Mouse (Mus musculus) E14TG2a.4 (cell line): ENCODE data around the gene Gdpd5.

Experiments used
- H3K27me3 ChIP-seq: 2 replicates; pipeline ENCODE4 v1.6.1; 2014; ENCODE audit warnings: low read length, control low read depth; ENCODE audit not compliant: insufficient read depth
- H3K36me3 ChIP-seq: 2 replicates; pipeline ENCODE4 v1.6.1; 2014; ENCODE audit warnings: low read length, control low read depth; ENCODE audit not compliant: insufficient read depth
- H3K4me1 ChIP-seq: replicated peaks from 2 replicates; pipeline ENCODE4 v1.6.1; 2014; ENCODE audit warnings: low read depth, low read length, control low read depth
- H3K4me3 ChIP-seq: replicated peaks from 2 replicates; pipeline ENCODE4 v1.5.1; 2014; ENCODE audit warnings: mild to moderate bottlenecking, low read length
- H3K9me3 ChIP-seq: 2 replicates; pipeline ENCODE4 v1.6.1; 2014; ENCODE audit warnings: low read length, control low read depth
- CTCF ChIP-seq: conservative IDR thresholded peaks from 2 replicates; pipeline ENCODE4 v1.5.1; 2014; ENCODE audit warnings: low read length
- NANOG ChIP-seq: IDR thresholded peaks from 2 replicates; pipeline ENCODE4 v1.6.1; 2014; ENCODE audit warnings: borderline replicate concordance, low read length, mixed read lengths
- POU5F1 ChIP-seq: IDR thresholded peaks from 2 replicates; pipeline ENCODE4 v1.6.1; 2014; ENCODE audit warnings: low read length, borderline replicate concordance

Gdpd5 gene

GRCm38 (mm10) chr7:99449063-99449462 lies 67.8 kb downstream of the Gdpd5 start:
- Histone ChIP-seq H3K4me3 (no peak overlapping the region), H3K36me3 (no peaks in the 10 kb centered on the region), H3K9me3 (no peaks in the 10 kb centered on the region), H3K27me3 (peaks cover 29% of the 10 kb centered on the region), H3K4me1 (peaks cover 13% of the 10 kb centered on the region)
- TF ChIP-seq POU5F1 (no peak), CTCF (no peak), NANOG (no peak)

- TF ChIP-seq POU5F1: no peak
- TF ChIP-seq NANOG: no peak
- TF ChIP-seq CTCF: no peak
- Histone ChIP-seq H3K27me3 (peaks cover 36% of the 10 kb centered on the region), H3K4me3 (no peak overlapping the region), H3K9me3 (no peaks in the 10 kb centered on the region), H3K4me1 (peaks cover 13% of the 10 kb centered on the region), H3K36me3 (no peaks in the 10 kb centered on the region)
Observed at GRCm38 (mm10) chr7:99449751-99450150, 68.5 kb downstream of the Gdpd5 start.

- Histone ChIP-seq H3K4me1 (peaks cover 13% of the 10 kb centered on the region), H3K27me3 (peaks cover 41% of the 10 kb centered on the region), H3K36me3 (no peaks in the 10 kb centered on the region), H3K4me3 (no peak overlapping the region), H3K9me3 (no peaks in the 10 kb centered on the region)
- TF ChIP-seq CTCF: peak; percentile 95
- no peak for TF ChIP-seq POU5F1
Observed at GRCm38 (mm10) chr7:99450703-99451102, 69.5 kb downstream of the Gdpd5 start.

GRCm38 (mm10) chr7:99452859-99453258 lies 71.6 kb downstream of the Gdpd5 start:
- peaks cover 20% of the 10 kb centered on the region for H3K4me1 ChIP-seq
- TF ChIP-seq POU5F1 (no peak), CTCF (no peak), NANOG (no peak)
- no peak overlapping the region for H3K4me3 ChIP-seq
- peaks cover 44% of the 10 kb centered on the region for H3K27me3 ChIP-seq
- no peaks in the 10 kb centered on the region for H3K9me3 ChIP-seq
- H3K36me3 ChIP-seq: no peaks in the 10 kb centered on the region

- peaks cover 53% of the 10 kb centered on the region for H3K27me3 ChIP-seq
- TF ChIP-seq NANOG (no peak), CTCF (no peak), POU5F1 (no peak)
- H3K36me3 ChIP-seq: no peaks in the 10 kb centered on the region
- no peak overlapping the region for H3K4me3 ChIP-seq
- H3K4me1 ChIP-seq: peaks cover 20% of the 10 kb centered on the region
- no peaks in the 10 kb centered on the region for H3K9me3 ChIP-seq
Observed at GRCm38 (mm10) chr7:99454044-99454443, 72.8 kb downstream of the Gdpd5 start.

GRCm38 (mm10) chr7:99458849-99459248 lies 77.6 kb downstream of the Gdpd5 start:
- H3K9me3 ChIP-seq: peaks cover 3% of the 10 kb centered on the region; the same call in 1 of the 2 replicates
- TF ChIP-seq NANOG: no peak
- TF ChIP-seq POU5F1: no peak
- TF ChIP-seq CTCF: no peak
- H3K4me3 ChIP-seq: no peak overlapping the region

GRCm38 (mm10) chr7:99459888-99460652 lies 78.9 kb downstream of the Gdpd5 start:
- Histone ChIP-seq H3K9me3 (peaks cover 3% of the 10 kb centered on the region; the same call in 1 of the 2 replicates), H3K4me3 (no peak overlapping the region), H3K4me1 (peaks cover 18% of the 10 kb centered on the region), H3K36me3 (no peaks in the 10 kb centered on the region), H3K27me3 (peaks cover 59% of the 10 kb centered on the region)
- TF ChIP-seq CTCF: no peak
- no peak for TF ChIP-seq POU5F1
- no peak for TF ChIP-seq NANOG

More at GRCm38 (mm10) chr7:99458849-99459248, 77.6 kb downstream of the Gdpd5 start:
- Histone ChIP-seq H3K27me3 (peaks cover 66% of the 10 kb centered on the region), H3K36me3 (no peaks in the 10 kb centered on the region), H3K4me1 (peaks cover 18% of the 10 kb centered on the region)

GRCm38 (mm10) chr7:99463120-99463519 lies 81.9 kb downstream of the Gdpd5 start:
- Histone ChIP-seq H3K4me1 (peaks cover 20% of the 10 kb centered on the region), H3K9me3 (peaks cover 3% of the 10 kb centered on the region; the same call in 1 of the 2 replicates), H3K4me3 (no peak overlapping the region), H3K36me3 (no peaks in the 10 kb centered on the region), H3K27me3 (peaks cover 70% of the 10 kb centered on the region)
- no peak for TF ChIP-seq POU5F1
- no peak for TF ChIP-seq NANOG
- TF ChIP-seq CTCF: no peak

- TF ChIP-seq POU5F1 (no peak), NANOG (no peak), CTCF (no peak)
- Histone ChIP-seq H3K4me1 (peaks cover 31% of the 10 kb centered on the region), H3K27me3 (peaks cover 68% of the 10 kb centered on the region), H3K36me3 (peaks cover 7% of the 10 kb centered on the region; the same call in 1 of the 2 replicates), H3K9me3 (peaks cover 3% of the 10 kb centered on the region; the same call in 1 of the 2 replicates), H3K4me3 (no peak within 1 kb of the TSS)
Observed at GRCm38 (mm10) chr7:99465811-99466210, 84.6 kb downstream of the Gdpd5 start, which contains the start of gene Klhl35. Gene Klhl35 (plus strand): TSS chr7:99466004.
